Mouse (Mus musculus) 3T3-L1 (cell line): ENCODE results near the gene Ssbp3.
A peak's percentile ranks its signal among the peaks of the same experiment; 100 is the strongest.

Source experiments
- DNase-seq: peaks from one replicate; pipeline ENCODE4 v3.0.0-alpha.2; 2015; ENCODE audit warnings: low read depth, low spot score

Gene Ssbp3

GRCm38 (mm10) chr4:107009548-107009947 lies 99.0 kb downstream of the Ssbp3 start:
- DNase-seq = no peak

- DNase-seq = no peak
Observed at GRCm38 (mm10) chr4:107011325-107012004, 101.0 kb downstream of the Ssbp3 start.

- DNase-seq = peak; percentile 88
Observed at GRCm38 (mm10) chr4:107012005-107012478, 101.5 kb downstream of the Ssbp3 start.

- no peak for DNase-seq
Observed at GRCm38 (mm10) chr4:107012574-107012973, 102.1 kb downstream of the Ssbp3 start.

GRCm38 (mm10) chr4:107013119-107013816 lies 102.8 kb downstream of the Ssbp3 start:
- DNase-seq = no peak

- no peak for DNase-seq
Observed at GRCm38 (mm10) chr4:107013817-107014260, 103.3 kb downstream of the Ssbp3 start.

GRCm38 (mm10) chr4:107015971-107016511 lies 105.5 kb downstream of the Ssbp3 start:
- no peak for DNase-seq

- no peak for DNase-seq
Observed at GRCm38 (mm10) chr4:107017257-107017656, 106.8 kb downstream of the Ssbp3 start.

- no peak for DNase-seq
Observed at GRCm38 (mm10) chr4:107018521-107018920, 108.0 kb downstream of the Ssbp3 start.

GRCm38 (mm10) chr4:107019027-107019426 lies 108.5 kb downstream of the Ssbp3 start:
- no peak for DNase-seq

GRCm38 (mm10) chr4:107020287-107021000 lies 109.9 kb downstream of the Ssbp3 start:
- no peak for DNase-seq

- no peak for DNase-seq
Observed at GRCm38 (mm10) chr4:107021464-107021863, 111.0 kb downstream of the Ssbp3 start.

GRCm38 (mm10) chr4:107024899-107025298 lies 114.4 kb downstream of the Ssbp3 start:
- DNase-seq = no peak

GRCm38 (mm10) chr4:107025369-107025768 lies 114.9 kb downstream of the Ssbp3 start:
- DNase-seq = no peak

GRCm38 (mm10) chr4:107026451-107026850 lies 116.0 kb downstream of the Ssbp3 start:
- DNase-seq = no peak

- DNase-seq = no peak
Observed at GRCm38 (mm10) chr4:107035689-107036088, 125.2 kb downstream of the Ssbp3 start.

- DNase-seq = peak; percentile 40
Observed at GRCm38 (mm10) chr4:107036985-107037384, 126.5 kb downstream of the Ssbp3 start.

GRCm38 (mm10) chr4:107038303-107038702 lies 127.8 kb downstream of the Ssbp3 start:
- DNase-seq = no peak

GRCm38 (mm10) chr4:107039270-107039669 lies 128.8 kb downstream of the Ssbp3 start:
- DNase-seq = no peak

- no peak for DNase-seq
Observed at GRCm38 (mm10) chr4:107042304-107042703, 131.8 kb downstream of the Ssbp3 start.

- DNase-seq = no peak
Observed at GRCm38 (mm10) chr4:107045188-107045587, 134.7 kb downstream of the Ssbp3 start.

- DNase-seq = no peak
Observed at GRCm38 (mm10) chr4:107047806-107048205, 137.3 kb downstream of the Ssbp3 start.
